Mouse (Mus musculus) E14TG2a.4 (cell line): ENCODE measurements around the gene Gtf2f2.

ENCODE experiments used
- CTCF ChIP-seq: conservative IDR thresholded peaks from 2 replicates; pipeline ENCODE4 v1.5.1; 2014; ENCODE audit warnings: low read length
- POU5F1 ChIP-seq: IDR thresholded peaks from 2 replicates; pipeline ENCODE4 v1.6.1; 2014; ENCODE audit warnings: low read length, borderline replicate concordance

DNA sequence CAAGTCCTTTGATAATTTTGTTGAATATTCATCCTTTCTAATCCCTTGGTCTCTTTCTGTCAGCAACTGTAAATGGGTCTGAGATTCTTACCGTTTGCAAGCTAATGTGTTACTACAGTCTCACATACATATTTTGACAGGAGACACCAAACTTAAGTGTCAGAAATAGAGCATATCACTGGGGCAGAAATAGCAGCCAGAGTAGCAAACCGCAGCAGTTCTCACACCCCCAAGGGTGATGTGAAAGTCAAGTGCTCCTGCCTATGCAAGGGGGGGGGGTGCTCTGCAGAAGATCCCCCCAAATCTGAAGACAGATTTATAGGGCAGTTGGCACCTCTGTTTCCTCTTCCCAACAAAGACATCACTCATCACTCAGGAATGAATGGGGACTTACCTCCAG lies 152.5 kb downstream of the Gtf2f2 start:
- TF ChIP-seq CTCF = no peak
- TF ChIP-seq POU5F1 = no peak
